ENCODE assay signal across 21 mouse cellular contexts in genomic region chr13:75835461-75835860, GRCm38 (mm10). TPM values are rescaled to one million over a fixed set of nuclear protein-coding genes. Genes with fewer than 3 reads are reported as not detected.
A peak's percentile ranks its signal among the peaks of the same experiment; 100 is the strongest.
DNase-seq lines count a peak whose midpoint lies in the region; ATAC-seq and TF ChIP-seq lines count a peak whose summit lies in the region.
"Had no signal": no experiment of that assay in that cellular context is flagged by ENCODE, and none has a peak within 500 bp of the region (broad histone marks: within the 10 kb centered on the region; RNA-seq: fewer than 3 reads in every experiment).

No protein-coding gene starts in this region.

- WGBS in lung, adult 2 months, result 63% methylated on average over 2 of the region's 2 CpGs
- WGBS in intestine, embryonic 14.5 days, result 44% methylated on average over 2 of the region's 2 CpGs

- no peaks in the 10 kb centered on the region for H3K9me3 ChIP-seq in intestine, embryonic 14.5 days (ENCODE audit: control insufficient read depth, low read length)
- H3K9me3 ChIP-seq: forebrain, embryonic 12.5 days; hindbrain, embryonic 15.5 days; neural tube, embryonic 12.5 days had no signal

- no peak for TF ChIP-seq CTCF in lung, adult 2 months (IDR thresholded peaks at IDR 0.05; ENCODE audit: insufficient read depth, low read length)

- no peak overlapping the region for H3K4me3 ChIP-seq in lung, adult 2 months (replicated peaks; ENCODE audit: extremely low read depth, low read depth, low read length)
- no peak overlapping the region for H3K4me3 ChIP-seq in intestine, embryonic 14.5 days (ENCODE audit: low read depth, low read length)
- H3K4me3 ChIP-seq: forebrain, embryonic 12.5 days; heart, adult 2 months; hindbrain, embryonic 15.5 days; left cerebral cortex, adult 2 months; neural tube, embryonic 12.5 days had no signal

- peaks cover 2% of the 10 kb centered on the region; the same call in 1 of the 2 replicates for H3K4me1 ChIP-seq in lung, adult 2 months (ENCODE audit: control insufficient read depth, insufficient read depth, low read length)
- H3K4me1 ChIP-seq in intestine, embryonic 14.5 days (replicated peaks; ENCODE audit: control insufficient read depth, insufficient read depth, low read length), result peaks cover 6% of the 10 kb centered on the region

- H3K9ac ChIP-seq in intestine, embryonic 14.5 days (ENCODE audit: low read length), result no peak overlapping the region
- H3K9ac ChIP-seq: forebrain, embryonic 12.5 days; hindbrain, embryonic 15.5 days; liver, embryonic 14.5 days; neural tube, embryonic 12.5 days had no signal

- DNase-seq in lung, adult 2 months, result peak; percentile 27
- DNase-seq in lung, postnatal 25 days (ENCODE audit: low spot score), result no peak
- DNase-seq in intestine, embryonic 14.5 days (ENCODE audit: low spot score), result no peak
- DNase-seq in lung, postnatal 36 days, result peak; percentile 37
- DNase-seq in natural killer cell, adult 2 months (ENCODE audit: low spot score in 2 of 2), result no peak
- DNase-seq in heart, adult 8-10 months (ENCODE audit: low spot score), result no peak
- no peak for DNase-seq in urinary bladder, postnatal 10 days (ENCODE audit: low spot score)
- DNase-seq: adrenal gland, postnatal 10 days; cerebellum, adult 11 months; cerebellum, postnatal 25 days; gastrocnemius, postnatal 10 days; heart, adult 2 months; kidney, postnatal 10 days; right cerebral cortex, postnatal 14 days; thymus, adult 18-20 months had no signal

- ATAC-seq in intestine, embryonic 14.5 days (replicated peaks; ENCODE audit: low FRiP score, low TSS enrichment, low read depth), result peak; percentile 68
- ATAC-seq: CD4-positive, CD25-positive, alpha-beta regulatory T cell, adult 4 months had no signal

- no peaks in the 10 kb centered on the region for H3K36me3 ChIP-seq in intestine, embryonic 14.5 days (ENCODE audit: control insufficient read depth, insufficient read depth, low read length)
- H3K36me3 ChIP-seq: forebrain, embryonic 12.5 days; hindbrain, embryonic 15.5 days; neural tube, embryonic 12.5 days had no signal

- no peak overlapping the region; the same call in 1 of the 2 replicates for H3K27ac ChIP-seq in intestine, embryonic 14.5 days (ENCODE audit: low read depth)
- H3K27ac ChIP-seq: forebrain, embryonic 12.5 days; heart, adult 2 months; hindbrain, embryonic 15.5 days; left cerebral cortex, adult 2 months; liver, embryonic 14.5 days; neural tube, embryonic 12.5 days had no signal

- no peak for TF ChIP-seq POLR2A in lung, adult 2 months (IDR thresholded peaks at IDR 0.05; ENCODE audit: borderline replicate concordance, extremely low read depth, low read depth, low read length)

- no peaks in the 10 kb centered on the region for H3K27me3 ChIP-seq in intestine, embryonic 14.5 days (replicated peaks; ENCODE audit: control insufficient read depth, insufficient read depth, low read length)
- H3K27me3 ChIP-seq: forebrain, embryonic 12.5 days; hindbrain, embryonic 15.5 days; neural tube, embryonic 12.5 days had no signal

- no peak overlapping the region for H3K4me2 ChIP-seq in intestine, embryonic 14.5 days (ENCODE audit: low read length)
- H3K4me2 ChIP-seq: forebrain, embryonic 12.5 days; hindbrain, embryonic 15.5 days; neural tube, embryonic 12.5 days had no signal

RNA-seq across cellular contexts. Expression of gene Glrx, which starts 4.2 kb away (rescaled TPM):
- 23.3 and 65.9 TPM in 2 replicates for polyA plus RNA-seq in lung, adult 2 months (2012; rRNA removed)
- 90.5 and 93.5 TPM in 2 replicates for polyA plus RNA-seq in intestine, embryonic 14.5 days (2014; fragmentation: Nextera tagmentation; extraction: Ambion mirVana)
- 10 to 100 TPM; 32.4 to 45.3 (median 39.7) TPM for total RNA-seq in heart, adult 8-10 months (2022)

Comparison
In these comparisons a context has a peak if more than half of its experiments do, and no peak if none do; other contexts are left out.
1. DNase-seq: peak in lung, adult 2 months (single experiment) and lung, postnatal 36 days (single experiment); none in lung, postnatal 25 days (single experiment), intestine, embryonic 14.5 days (single experiment), natural killer cell, adult 2 months (0 of 2), heart, adult 8-10 months (single experiment) and urinary bladder, postnatal 10 days (single experiment).